Mouse (Mus musculus) megakaryocyte progenitor cell, adult 5-6 weeks (primary cell): Measurements from ENCODE around the gene Ptpn23. TPM values are rescaled to one million over a fixed set of nuclear protein-coding genes. Genes with fewer than 3 reads are reported as not detected.
"Not testable (repeated sequence)": the region's sequence is repeated elsewhere in the genome, so short reads cannot be mapped to it uniquely, and the experiment has no call there.

Source experiments
- ATAC-seq: replicated peaks from 2 replicates; pipeline ENCODE4 v1.8.0; 2016; ENCODE audit warnings: mild to moderate bottlenecking, moderate TSS enrichment, inconsistent platforms; ENCODE audit not compliant: poor library complexity
- total RNA-seq, 2 experiments: library from RNA; stranded (forward) in 1 of 2; stranded (reverse) in 1 of 2; fragments of 157-497, 149-512 nt in 1 of 2; fragments of 200-1000 nt in 1 of 2; gene quantifications; 2 replicates each; pipeline versions ENCODE4 v1.2.3 to v1.2.4; 2015 to 2017

Gene Ptpn23
- total RNA-seq (2015) (8.6 and 13.0 TPM in 2 replicates), total RNA-seq (2017) (1.5 and 4.0 TPM in 2 replicates)

GRCm38 (mm10) chr9:110408099-110408773 lies at the start of gene Ptpn23:
Ptpn23 (minus strand) TSS chr9:110408213.
- ATAC-seq = peak; percentile 91

- peak; percentile 49 for ATAC-seq
Observed at GRCm38 (mm10) chr9:110452523-110452922, 44.5 kb upstream of the Ptpn23 start.

DNA sequence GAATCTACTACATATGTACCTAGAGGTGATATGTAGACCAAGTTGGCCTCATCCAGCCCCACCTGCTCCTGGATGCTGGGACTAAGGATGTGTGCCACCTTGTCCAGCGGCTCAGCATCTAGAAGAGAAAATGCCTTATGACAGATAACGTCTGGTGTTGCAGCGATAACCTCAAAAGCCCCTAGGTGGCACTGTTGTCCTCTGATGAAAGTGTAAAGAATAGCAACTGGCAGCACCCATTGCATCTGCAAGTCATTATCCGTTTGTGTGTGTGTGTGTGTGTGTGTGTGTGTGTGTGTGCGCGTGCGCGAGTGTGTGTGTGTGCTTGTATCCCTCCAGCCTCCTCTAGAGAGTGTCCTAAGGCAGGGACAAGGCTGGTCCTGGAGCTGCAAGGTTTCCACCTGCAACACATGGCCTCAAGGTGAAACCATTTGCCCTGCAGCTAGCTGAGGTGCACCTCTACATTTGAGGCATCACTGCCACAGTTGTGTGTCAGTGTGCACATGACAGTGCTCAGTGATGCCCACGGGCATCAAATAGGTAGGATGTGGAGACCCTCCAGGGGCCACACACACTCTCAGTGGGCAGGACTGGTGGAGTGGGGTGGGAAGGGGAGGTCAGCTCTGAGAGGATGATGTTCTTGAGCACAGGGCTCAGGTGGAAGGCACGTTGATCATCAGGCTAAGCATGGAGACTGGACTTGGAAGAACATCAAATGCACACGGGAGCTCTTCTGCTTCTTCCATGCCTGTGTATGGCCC lies 41.0 kb upstream of the Ptpn23 start:
- ATAC-seq = peak; percentile 99

GRCm38 (mm10) chr9:110448356-110448755 lies 40.3 kb upstream of the Ptpn23 start:
- no peak for ATAC-seq

- peak; percentile 95 for ATAC-seq
Observed at GRCm38 (mm10) chr9:110440559-110440958, 32.5 kb upstream of the Ptpn23 start.

GRCm38 (mm10) chr9:110440049-110440448 lies 32.0 kb upstream of the Ptpn23 start:
- peak; percentile 62 for ATAC-seq

DNA sequence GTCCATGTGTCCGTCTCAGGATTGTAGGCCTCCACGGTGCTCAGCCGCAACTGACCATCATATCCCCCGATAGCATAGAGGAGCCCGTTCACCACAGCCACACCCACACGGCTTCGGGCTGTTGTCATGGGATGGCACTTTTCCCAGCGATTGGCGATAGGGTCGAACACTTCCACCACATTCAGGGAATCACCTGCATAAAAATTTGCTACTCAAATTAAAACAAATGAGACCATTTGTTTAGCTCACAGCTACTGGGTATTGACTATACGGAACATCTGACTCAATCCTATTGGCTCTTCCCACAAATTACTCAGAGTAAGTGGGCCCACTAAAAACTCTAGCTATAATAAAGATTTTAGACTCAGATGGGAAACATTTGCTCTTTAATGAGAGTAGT lies 28.0 kb upstream of the Ptpn23 start:
- no peak for ATAC-seq

- ATAC-seq = no peak
Observed at GRCm38 (mm10) chr9:110433045-110433444, 25.0 kb upstream of the Ptpn23 start.

DNA sequence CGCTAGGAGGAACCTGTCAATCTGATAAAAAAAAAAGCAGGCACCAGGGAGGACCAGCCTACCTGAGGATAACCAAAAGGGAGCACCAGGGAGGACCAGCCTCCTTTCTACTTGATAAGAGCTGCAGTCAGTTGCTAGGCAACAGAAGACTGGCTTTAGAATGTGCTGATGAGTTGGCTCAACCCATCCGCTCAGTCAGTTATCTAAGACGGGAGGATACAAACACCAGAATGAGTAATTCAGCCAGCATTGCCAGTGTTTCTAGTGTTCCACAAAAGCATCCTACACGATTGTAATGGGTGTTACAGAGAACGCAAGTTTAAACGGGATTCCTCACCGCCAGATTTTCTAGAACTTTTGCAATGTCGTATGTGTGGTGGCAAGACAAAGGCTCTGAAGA lies 23.2 kb upstream of the Ptpn23 start:
- ATAC-seq = no peak

GRCm38 (mm10) chr9:110419511-110420112 lies 11.6 kb upstream of the Ptpn23 start, which contains the start of gene Ngp:
Ngp (plus strand) TSS chr9:110419747.
- peak; percentile 62 for ATAC-seq

DNA sequence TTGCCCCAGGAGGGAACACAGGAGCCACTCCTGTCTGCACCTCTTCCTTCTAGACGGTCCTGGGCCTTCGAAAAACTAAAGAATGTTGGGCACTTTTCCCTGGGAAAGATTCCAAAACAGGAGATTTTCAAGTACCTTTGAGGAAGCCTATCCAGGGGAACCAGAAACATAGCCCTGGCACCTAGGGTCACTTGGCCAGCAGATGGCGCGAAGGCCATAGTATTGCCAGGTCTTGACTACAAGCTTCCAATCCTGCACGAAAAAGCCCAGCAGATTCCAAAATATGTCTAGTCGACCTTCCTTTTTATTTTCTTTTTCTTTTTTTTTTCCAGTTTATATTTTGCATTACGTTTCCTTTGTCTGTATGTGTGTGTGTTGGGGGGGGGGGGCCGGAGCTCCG lies 5.8 kb upstream of the Ptpn23 start:
- 0 out of 2 replicates have a peak, but pooled peaks have one; percentile 35 for ATAC-seq

DNA sequence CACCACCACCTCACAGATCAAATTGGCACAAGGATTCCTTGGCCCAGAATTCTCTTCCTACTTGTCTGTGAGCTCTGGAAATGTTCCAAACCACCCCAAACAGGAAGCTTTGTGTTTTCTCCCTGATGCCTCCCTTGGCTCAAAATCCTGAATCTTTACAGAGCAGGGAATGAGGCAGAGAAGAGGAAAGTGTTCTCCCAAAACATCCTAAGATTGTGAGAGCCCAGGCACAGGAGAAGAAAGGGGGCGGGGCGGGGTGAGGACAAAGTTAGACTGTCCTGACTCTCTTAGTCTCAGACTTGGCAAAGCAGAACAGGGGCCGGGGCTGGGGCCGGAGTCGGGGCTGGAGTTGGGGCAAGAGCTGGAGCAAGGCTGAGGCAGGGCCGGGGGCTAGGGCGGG lies 4.9 kb upstream of the Ptpn23 start:
- ATAC-seq = no peak

DNA sequence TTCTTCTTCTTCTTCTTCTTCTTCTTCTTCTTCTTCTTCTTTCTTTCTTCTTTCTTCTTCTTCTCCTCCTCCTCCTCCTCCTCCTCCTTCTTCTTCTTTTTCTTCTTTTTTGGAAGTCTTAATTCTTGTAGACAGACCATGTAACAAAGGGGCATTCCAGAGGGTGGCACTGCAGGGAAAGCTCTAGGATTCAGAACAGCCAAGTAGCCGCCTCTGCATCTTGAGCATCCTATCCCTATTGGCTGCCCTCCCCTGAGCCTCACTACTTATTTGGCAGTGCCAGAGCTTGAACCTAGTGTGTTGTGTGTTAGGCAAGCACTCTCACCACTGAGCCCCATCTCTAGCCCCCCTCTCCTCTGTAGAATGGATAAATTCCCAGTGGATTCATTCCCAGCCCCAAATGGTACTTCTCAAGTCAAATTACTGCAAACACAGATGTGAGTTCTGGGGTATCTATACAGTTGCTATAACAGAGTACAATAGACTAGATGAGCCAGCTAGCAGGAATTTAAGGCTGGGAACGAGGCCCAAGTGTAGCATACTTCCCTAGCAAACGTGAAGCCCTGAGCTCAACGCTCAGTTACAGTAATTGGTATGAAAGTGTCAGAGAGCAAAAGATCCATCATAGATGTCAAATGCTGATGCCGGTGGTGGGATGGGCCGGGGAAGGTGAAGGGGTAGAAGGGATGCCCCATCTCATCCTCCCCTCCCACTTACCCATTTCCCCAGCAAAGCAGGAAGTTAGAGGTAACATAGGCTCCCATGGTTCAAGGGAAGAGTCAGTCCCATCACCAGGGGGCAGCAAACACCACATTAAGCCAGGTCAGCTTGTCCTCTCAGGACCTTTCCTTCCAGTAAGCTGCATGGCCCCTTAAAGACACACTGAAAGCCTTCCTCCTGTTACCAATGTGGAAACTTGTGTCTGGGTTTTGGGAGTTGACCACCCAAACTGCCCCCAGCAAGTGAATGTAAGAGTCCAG lies 3.2 kb upstream of the Ptpn23 start:
- ATAC-seq = peak; percentile 75

- ATAC-seq = peak; percentile 3; the same call in 1 of the 2 replicates
Observed at GRCm38 (mm10) chr9:110407311-110408098, 508 bp downstream of the Ptpn23 start.

GRCm38 (mm10) chr9:110403240-110403639 lies 4.8 kb downstream of the Ptpn23 start:
- ATAC-seq = not testable (repeated sequence)

DNA sequence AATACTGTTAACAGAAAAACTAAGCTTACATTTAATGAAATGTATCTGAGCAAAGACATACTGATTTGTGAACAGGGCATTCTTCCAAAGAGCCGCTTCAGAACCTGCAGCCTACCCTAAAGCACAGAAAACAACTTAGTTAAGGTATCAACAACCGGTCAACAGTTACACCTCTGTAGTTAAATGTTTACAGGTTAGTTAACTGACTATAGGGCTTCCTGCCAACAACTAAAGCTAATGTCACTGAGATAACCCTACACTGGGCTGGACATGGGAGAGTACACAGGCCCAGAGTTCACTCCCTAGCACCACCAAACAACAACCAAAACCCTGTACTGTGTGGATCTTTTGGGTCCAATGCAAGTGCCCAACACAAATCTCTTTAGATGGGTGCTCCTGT lies 5.3 kb downstream of the Ptpn23 start:
- ATAC-seq = no peak

- ATAC-seq = no peak
Observed at GRCm38 (mm10) chr9:110400650-110401049, 7.4 kb downstream of the Ptpn23 start.

- no peak for ATAC-seq
Observed at GRCm38 (mm10) chr9:110393295-110393694, 14.7 kb downstream of the Ptpn23 start.

GRCm38 (mm10) chr9:110390843-110391242 lies 17.2 kb downstream of the Ptpn23 start:
- no peak for ATAC-seq

GRCm38 (mm10) chr9:110388011-110388410 lies 20.0 kb downstream of the Ptpn23 start:
- no peak for ATAC-seq
